Mouse (Mus musculus) c-Kit-negative CD71-positive TER-119-positive erythroid progenitor cells, embryonic 14.5 days (primary cell): ENCODE measurements around the gene Thy1.

Experiments
- DNase-seq: peaks from one replicate; pipeline ENCODE4 v3.0.0-alpha.2; 2013; ENCODE audit warnings: low read depth, low spot score

The Thy1 gene

DNA sequence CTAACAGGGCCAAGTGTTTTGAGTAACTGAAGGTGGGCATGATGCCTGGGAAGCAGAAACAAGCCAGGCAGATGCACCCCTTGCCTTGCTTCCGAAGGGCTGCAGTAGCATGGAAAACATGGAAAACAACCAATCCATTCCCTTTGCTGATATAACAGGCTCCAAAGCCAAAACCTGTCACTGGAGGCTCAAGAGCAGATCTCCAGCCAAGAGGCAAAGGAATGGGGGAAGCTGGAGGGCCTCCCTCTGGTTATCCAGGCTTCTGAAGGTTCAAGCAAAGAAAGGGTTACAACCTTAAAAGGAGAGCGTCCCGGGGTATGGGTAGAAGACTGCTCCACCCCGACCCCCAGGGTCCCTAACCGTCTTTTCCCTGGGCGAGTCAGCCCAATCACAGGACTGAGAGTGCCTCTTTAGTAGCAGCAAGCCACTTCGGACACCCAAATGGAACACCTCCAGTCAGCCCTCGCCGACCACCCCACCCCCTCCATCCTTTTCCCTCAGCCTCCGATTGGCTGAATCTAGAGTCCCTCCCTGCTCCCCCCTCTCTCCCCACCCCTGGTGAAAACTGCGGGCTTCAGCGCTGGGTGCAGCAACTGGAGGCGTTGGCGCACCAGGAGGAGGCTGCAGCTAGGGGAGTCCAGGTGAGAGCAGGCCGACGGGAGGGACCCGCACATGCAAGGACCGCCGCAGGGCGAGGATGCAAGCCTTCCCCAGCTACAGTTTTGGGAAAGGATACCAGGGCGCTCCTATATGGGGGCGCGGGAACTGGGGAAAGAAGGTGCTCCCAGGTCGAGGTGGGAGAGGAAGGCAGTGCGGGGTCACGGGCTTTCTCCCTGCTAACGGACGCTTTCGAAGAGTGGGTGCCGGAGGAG lies at the start of gene Thy1:
Thy1 (plus strand) TSS at position 549 of the 872 bp plus-strand sequence.
- DNase-seq, result no peak

DNA sequence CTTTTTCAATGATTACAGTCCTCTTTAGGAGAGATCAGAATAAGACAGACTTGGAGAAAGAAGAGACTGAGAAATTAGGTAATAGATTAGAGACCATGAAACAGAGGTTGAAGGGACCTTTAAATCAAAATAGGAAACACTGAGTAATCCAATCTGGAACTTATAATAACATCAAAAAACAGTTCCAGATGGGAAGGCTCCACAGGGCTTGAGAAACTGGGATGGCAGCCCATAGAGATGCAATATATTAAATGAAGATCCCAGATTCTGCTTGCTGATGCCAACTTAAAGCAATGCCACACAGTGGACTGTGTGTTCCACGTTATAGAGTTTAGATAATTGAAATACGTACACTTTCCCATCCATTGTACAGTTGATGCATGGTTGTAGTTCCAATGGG lies 45.5 kb upstream of the Thy1 start:
- DNase-seq, result no peak

DNA sequence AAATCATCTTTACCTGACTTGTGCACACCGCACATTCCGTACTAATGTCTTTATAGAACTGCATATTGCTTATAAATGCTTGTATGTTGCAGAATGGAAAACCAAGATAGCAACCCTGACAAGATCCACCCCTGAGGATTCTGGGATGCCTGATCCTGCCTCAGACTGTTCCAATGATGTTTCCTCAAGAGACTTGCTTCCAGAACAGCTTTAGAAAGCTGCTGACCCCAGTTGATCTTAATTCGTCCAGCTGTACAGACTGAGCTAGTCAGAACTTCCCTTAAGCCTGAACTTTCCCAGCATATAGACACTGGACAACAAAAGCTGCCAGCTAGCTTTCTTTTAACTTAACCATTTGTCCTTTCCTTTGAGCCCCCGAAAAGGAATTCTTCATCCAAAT lies 44.3 kb upstream of the Thy1 start:
- no peak for DNase-seq

DNA sequence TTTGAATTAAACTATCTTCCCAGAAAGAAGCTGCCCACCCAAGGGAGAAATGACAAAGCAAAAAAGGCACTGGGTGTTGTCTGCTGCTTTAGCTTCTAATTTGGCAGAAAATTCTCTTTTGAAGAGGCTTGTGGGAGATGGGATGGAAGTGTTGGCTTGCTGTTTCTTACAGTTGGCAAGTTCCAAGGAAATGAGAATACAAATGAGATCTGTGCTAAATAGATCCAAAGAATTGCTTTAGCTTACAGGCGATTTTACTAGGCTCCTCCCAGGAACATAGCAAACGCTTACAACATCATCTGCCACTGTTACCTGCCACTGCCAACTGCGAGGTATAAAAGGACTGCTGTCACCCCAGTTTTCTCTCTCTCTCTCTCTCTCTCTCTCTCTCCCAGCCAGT lies 38.8 kb upstream of the Thy1 start:
- no peak for DNase-seq

DNA sequence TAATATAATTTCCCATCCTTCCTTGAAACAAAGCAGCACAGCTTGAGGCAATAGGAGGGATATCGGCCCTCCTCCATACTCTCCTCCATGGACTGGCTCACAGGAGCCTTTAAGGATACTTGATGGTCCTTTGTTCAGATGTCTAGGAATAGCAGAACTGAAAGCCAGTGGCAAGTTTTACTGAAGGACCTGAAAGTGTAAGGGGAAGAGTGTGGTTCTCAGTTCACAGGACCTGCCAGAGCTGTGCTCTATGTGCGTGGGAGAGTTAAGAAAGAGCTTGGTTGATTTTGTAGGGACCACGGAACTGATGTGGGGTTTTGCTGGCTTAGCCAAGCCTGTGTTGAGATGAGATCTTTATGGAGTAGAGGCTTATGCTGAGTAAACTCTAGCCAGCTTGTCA lies 37.9 kb upstream of the Thy1 start:
- DNase-seq, result no peak

DNA sequence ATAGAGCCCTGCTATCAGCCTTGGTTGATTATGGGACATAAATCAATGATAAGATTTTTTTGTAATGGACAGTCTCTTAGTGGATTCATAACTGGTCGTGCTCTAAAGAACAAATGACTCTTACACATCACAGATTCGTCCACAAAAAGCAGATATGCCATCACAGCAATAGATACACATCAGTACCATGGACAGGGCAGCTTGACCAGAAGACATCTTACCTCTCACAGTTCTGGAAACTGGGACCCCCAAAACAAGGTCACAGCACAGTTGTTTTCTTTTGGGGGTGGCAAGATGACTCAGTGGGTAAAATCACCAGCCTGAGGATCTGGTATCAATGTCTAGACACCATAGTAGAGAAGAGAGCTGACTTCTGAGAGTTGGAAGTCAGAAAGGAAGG lies 35.9 kb upstream of the Thy1 start:
- no peak for DNase-seq

DNA sequence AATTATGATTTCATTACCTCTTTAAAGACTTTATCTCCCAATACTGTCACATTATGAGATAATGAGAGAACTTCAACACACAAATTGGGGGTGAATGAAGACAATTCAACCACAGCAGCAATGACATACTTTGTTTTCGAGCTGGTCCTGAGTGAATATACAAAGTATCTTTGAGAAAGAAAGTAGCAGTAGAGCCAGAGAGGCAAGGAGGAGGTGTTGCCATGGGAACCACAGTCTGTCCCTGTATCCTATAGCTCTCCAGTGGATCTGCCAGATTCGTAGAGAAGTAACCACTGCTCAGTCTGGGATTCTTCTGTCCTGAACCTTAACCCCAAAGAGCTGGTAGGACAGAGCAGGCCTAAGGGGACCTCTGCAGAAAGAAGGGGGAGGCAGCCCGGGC lies 35.2 kb upstream of the Thy1 start:
- DNase-seq, result no peak

DNA sequence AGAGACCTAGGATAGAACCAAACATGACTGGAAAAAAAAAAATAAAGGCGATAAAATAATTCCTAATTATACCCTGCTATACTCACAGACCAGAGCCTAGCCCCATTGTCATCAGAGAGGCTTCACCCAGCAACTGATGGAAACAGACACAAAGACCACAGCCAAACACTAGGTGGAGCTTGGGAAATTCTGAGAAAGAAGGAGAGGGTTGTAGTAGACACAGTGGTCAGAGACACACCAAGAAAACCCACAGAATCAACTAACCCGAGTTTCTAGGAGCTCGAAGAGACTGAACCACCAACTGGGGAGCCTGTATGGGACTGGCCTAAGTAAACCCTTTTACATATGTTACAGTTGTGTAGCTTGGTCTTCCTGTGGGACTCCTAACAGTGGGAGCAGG lies 32.3 kb upstream of the Thy1 start:
- DNase-seq, result no peak

DNA sequence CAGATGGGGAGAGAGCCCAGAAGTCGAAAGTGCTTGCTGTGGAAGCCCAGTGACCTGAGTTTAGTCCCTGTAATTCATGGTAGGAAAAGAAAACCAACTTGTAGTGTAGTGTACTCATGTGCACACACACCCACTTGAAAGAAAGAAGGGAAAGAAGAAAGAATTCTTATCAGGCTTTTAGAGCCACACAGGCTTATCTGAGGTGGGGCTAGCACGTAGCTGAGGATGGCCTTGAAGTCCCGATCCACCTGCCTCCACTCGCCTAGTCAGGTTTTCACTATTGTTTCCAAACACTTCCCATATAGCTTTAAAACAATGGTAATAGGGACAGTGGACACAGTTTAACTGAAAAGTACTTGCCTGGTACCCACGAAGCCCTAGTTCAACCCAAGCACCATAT lies 31.5 kb upstream of the Thy1 start:
- DNase-seq, result no peak

DNA sequence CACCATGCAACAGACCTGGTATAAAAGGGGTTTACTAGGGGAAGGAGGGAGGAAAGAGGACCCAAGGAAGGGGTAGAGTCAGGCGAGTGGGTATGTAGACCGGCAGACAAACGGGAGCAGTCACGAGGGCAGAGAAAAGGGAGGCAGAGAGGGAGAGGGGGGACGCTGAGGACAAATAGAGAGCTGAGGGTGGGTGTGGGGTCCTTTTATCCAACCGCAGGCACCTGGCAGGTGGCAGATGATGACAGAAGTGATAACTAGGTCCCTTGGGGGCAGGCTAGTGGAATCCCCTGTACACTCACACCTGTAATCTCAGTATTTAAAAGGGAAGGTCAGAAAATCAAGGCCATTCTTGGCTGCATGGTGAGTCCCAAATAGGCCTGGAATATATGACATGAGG lies 31.0 kb upstream of the Thy1 start:
- DNase-seq, result no peak

DNA sequence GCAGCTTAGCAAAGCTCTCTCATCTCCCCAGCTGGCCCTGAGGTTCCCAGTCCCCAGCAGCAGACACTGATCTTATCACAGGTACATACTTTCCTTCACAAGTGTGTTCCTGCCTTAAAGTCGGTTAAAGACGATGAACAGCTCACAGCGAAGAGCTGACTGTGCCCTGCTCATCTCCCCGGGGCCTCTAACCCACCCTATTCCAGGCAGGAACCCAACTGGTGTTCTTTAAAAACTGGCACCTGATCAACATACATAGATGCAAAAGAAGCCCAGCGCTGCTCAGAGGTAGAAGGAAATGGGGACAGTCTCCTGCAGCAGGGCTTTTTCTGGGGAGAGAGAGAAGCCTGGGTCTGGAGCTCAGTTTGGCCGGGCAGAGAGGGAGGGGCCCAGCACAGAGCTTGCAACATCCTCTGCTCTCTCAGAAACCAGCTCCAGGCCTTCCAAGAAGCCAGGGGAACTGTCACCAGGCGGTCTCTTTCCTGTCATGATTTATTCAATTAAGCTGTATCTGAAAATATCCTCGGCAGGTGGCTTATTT lies 30.4 kb upstream of the Thy1 start:
- DNase-seq, result no peak

DNA sequence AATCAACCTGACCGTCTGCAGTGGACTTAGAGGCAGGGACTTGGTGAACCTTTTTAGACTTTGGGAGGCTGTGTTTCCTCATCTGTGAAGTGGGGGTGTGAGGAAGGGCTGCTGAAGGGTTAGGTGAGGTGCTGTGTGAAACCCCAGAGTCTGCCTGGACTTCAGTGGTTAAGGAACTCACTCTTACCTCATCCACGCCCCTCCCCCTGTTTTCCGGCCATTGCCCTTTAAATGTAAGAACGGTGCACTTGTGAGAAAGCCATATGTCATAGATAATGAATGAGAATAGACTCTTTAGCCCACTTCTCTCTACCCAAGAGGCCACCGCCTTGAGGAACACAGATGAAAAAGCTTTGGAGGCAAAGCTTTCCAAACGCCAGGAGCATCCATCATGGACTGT lies 29.4 kb upstream of the Thy1 start:
- no peak for DNase-seq

DNA sequence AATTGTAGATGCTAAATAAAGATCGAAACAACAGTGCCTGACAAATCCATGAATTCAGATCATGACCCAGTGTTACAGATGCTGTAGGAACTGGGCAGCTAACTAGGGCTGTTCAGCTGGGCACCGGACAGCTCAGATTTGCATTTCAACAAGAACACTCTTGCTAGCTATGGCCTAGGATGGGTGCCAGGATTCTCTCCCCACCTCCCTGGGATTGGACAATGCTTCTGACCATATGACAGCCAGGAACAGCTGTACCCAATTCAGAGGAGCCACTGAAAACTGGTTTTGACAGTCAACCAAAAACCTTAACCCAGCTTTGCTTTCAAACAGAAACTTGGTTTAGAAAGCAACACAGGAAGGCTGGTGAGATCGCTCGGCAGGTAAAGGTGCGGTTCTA lies 26.9 kb upstream of the Thy1 start:
- no peak for DNase-seq

DNA sequence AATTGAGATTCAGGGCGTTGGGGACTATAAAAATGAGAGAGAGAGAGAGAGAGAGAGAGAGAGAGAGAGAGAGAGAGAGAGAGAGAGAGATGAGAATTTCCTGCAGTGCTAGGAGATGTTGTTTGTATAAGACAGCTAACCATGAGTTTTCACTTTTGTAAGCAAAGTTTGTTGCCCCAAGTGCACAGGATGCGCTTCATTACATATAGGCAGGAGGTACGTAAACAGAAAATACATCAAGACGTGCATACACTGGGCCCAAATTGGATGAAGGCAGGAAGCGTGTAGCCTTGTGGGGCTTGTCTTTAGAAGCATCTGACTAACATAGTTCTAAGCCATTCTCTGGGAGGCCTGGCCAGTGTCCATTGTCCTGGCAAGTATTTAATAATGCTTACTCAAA lies 25.3 kb upstream of the Thy1 start:
- no peak for DNase-seq

DNA sequence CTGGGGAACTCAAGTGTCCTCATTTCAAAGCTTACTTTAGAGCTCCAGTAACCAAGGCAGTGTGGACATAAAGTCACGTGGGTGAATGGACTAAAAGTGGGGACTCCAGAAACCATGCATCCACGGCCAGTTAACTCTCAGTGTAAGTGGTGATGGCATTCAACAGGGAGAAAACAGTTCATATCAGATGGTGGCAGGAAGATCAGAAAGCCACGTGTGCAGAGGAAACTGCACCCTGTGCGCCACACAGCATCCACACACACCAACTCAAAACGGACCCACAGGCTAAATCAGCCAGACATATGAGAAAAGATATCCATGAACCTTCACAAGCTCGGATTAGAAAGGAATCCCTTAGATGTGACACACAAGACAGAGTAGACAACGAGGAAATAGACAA lies 23.2 kb upstream of the Thy1 start:
- no peak for DNase-seq

DNA sequence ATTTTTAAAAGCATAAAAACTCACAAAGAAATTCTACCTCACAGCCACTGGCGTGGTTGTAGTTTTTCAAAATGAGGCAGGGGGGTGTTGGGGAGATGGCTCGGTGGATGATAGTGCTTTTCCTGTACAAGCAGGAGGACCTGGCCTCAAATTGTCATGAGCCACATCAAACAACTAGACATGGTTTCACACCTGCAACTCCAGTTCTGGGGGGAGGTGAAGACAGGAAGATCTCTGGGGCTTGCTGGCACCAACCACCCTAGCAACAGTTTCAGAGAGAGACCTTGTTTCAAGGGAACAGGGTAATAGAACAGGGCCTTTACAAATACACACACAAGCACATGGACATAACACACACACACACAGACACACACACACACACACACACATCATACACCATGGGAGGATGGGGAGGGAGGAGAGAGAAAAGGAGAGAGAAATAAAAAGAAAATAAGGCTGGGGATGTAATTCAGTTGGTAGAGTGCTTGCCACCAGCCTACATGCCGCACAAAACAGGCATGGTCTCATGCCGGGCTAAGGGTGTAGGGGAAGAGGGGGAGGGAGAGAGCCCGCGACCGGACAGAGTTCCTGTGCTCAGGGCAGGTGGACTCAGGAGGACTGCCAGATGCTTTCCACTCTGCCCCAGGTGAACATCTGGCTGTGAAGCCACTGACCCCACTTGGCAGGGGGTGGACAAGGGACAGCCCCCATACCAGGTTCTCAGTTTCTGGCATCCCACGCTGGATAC lies 20.9 kb upstream of the Thy1 start:
- no peak for DNase-seq

DNA sequence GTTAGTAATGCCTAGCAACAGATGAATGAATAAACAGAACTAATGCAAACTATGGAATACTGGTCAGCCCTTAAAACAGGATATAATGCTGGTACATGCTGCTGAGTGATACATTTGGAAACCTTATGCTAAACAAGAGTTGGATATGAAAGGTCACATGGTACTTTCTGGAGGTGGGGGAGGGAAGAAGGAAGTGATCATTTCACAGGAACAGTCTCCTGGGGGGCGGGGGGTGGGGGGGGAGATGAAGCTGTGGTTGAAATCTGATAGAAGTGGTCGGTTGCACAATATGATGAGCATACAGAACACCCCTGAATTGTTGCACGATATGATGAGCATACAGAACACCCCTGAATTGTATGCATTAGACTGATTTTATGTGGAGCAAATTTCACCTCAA lies 19.1 kb upstream of the Thy1 start:
- DNase-seq, result no peak

DNA sequence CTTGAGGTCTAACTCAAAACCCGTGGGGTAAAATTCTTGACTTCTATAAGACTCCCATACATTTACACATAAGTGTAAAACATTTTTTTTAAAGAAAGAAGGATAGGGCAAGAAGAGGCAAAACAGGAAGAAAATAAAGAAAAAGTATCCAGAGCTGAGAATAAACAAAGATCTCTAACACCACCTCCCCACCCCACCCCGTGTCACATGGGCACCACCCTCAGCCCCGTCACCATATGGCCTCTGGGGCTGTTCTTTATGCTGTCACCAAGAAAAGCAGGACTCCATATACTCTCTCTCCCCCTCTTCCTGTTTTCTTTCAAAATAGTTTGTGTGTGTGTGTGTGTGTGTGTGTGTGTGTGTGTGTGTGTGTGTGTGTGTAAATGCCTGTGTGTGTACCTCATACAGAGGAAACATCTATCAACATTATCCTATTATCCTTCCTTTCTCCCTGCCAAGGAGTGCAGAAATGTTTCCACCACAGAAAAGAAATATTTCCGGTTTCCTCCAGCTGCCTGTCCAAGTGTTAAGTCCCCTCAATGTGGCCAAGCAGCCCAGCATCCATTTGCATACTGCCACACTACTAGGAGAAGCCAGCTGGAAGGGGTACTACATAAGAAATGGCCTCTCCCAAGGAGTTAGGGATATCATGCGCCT lies 13.5 kb upstream of the Thy1 start:
- no peak for DNase-seq

DNA sequence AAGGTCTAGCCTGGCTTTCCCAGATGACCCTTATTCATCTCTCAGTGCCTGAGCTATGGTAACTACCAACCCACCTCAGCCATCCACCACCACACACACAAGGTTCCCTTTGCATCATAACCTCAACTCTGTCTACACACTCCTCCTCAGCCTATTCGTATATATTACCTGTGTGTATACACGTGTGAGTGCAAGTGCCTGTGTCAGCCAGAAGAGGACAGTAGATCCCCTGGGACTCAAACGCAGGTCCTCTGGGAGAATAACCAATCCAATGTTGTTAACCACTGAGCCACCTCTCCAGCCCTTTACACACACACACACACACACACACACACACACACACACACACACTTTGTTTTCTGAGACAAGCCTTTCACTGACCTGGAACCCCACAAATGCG lies 12.5 kb upstream of the Thy1 start:
- no peak for DNase-seq

DNA sequence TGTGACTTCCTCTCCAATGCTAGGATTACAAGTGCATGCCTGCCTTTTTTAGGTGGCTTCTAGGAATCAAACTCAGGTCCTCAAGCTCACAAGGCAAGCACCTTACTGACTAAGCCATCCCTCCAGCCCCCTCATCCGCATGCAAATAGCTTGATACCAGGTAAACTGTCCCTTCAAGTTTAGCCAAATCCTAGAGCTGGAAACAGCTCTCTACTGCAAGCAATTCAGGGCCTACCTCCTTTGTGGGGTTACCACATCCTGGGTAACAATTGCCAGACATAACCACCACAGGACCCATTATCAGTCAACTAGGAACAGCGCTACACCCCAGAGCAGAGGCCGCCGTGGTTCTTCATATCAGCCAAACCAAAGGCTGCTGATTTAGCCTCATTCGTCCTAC lies 12.1 kb upstream of the Thy1 start:
- DNase-seq, result no peak

DNA sequence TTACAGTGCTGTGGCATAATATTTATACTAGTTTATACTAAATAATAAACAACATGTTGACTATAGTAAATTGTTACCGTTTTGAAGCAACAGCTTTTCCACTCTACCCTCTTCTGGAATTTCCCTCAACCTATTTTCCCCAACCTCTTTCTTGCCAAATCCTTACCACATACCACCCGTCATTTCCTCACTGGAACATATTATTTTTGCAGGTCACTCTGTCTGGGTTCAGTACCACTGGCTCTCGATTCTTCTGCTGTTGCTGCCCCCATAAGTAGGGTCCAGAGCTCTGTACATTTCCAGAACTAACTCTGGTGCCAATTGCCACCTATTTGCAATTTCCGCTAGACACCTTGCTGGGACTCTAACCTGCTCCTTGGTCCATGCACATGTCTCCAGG lies 11.2 kb upstream of the Thy1 start:
- DNase-seq, result no peak

DNA sequence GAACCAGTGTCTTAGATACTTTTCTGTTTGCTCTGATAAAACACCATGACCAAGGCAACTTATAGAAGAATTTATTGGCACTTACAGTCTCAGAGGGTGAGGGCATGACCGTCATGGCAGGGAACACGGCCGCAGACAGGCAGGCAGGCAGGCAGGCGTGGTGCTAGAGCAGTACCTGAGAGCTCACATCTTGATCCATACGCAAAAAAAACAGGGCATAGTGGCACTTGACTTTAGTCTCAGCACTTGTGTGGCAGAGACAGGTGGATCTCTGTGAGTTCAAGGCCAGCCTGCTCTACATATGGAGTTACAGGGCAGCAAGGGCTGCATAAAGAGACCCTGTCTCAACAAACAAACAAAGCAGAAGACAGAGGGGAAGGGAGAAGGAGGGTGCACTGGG lies 9.9 kb upstream of the Thy1 start:
- DNase-seq, result no peak
